Mouse (Mus musculus) gonadal fat pad, adult 2 months (tissue): ENCODE measurements around the gene Zfyve28. TPM values are rescaled to one million over a fixed set of nuclear protein-coding genes. Genes with fewer than 3 reads are reported as not detected.

Experiments
- DNase-seq: peaks from one replicate; pipeline ENCODE4 v3.0.0-alpha.2; 2012; ENCODE audit warnings: low read depth
- polyA plus RNA-seq: library from polyadenylated mRNA; depleted of rRNA; stranded (reverse); fragments of >200 nt; gene quantifications from 2 replicates; pipeline ENCODE4 v1.2.3, GENCODE M21; 2012

Gene Zfyve28
- polyA plus RNA-seq, 1 experiment: 5.1 TPM

GRCm38 (mm10) chr5:34251794-34252193 is 36.5 kb downstream of the Zfyve28 start:
- DNase-seq: no peak

GRCm38 (mm10) chr5:34250090-34250489 is 38.2 kb downstream of the Zfyve28 start:
- no peak for DNase-seq

GRCm38 (mm10) chr5:34249132-34249531 is 39.1 kb downstream of the Zfyve28 start:
- no peak for DNase-seq

- DNase-seq: no peak
Observed at GRCm38 (mm10) chr5:34246443-34246842, 41.8 kb downstream of the Zfyve28 start.

GRCm38 (mm10) chr5:34243062-34243461 is 45.2 kb downstream of the Zfyve28 start:
- DNase-seq: no peak

- no peak for DNase-seq
Observed at GRCm38 (mm10) chr5:34242224-34242963, 45.9 kb downstream of the Zfyve28 start.

GRCm38 (mm10) chr5:34238444-34238843 is 49.8 kb downstream of the Zfyve28 start:
- DNase-seq: no peak

GRCm38 (mm10) chr5:34235898-34236420 is 52.3 kb downstream of the Zfyve28 start:
- DNase-seq: no peak

- no peak for DNase-seq
Observed at GRCm38 (mm10) chr5:34235056-34235455, 53.2 kb downstream of the Zfyve28 start.

- DNase-seq: no peak
Observed at GRCm38 (mm10) chr5:34233221-34233515, 55.1 kb downstream of the Zfyve28 start.

- DNase-seq: no peak
Observed at GRCm38 (mm10) chr5:34232481-34233220, 55.6 kb downstream of the Zfyve28 start.

- no peak for DNase-seq
Observed at GRCm38 (mm10) chr5:34231901-34232300, 56.3 kb downstream of the Zfyve28 start.

GRCm38 (mm10) chr5:34230599-34231485 is 57.4 kb downstream of the Zfyve28 start:
- DNase-seq: no peak

- no peak for DNase-seq
Observed at GRCm38 (mm10) chr5:34229503-34229902, 58.7 kb downstream of the Zfyve28 start.

GRCm38 (mm10) chr5:34225516-34225915 is 62.7 kb downstream of the Zfyve28 start:
- no peak for DNase-seq

GRCm38 (mm10) chr5:34224515-34224914 is 63.7 kb downstream of the Zfyve28 start:
- no peak for DNase-seq

GRCm38 (mm10) chr5:34220001-34220400 is 68.2 kb downstream of the Zfyve28 start:
- DNase-seq: no peak

GRCm38 (mm10) chr5:34218672-34219071 is 69.6 kb downstream of the Zfyve28 start:
- DNase-seq: no peak

- no peak for DNase-seq
Observed at GRCm38 (mm10) chr5:34217756-34218155, 70.5 kb downstream of the Zfyve28 start.

- no peak for DNase-seq
Observed at GRCm38 (mm10) chr5:34216025-34216424, 72.2 kb downstream of the Zfyve28 start.

GRCm38 (mm10) chr5:34213659-34214058 is 74.6 kb downstream of the Zfyve28 start:
- no peak for DNase-seq

- no peak for DNase-seq
Observed at GRCm38 (mm10) chr5:34210279-34210678, 78.0 kb downstream of the Zfyve28 start.
